8 mouse cellular contexts compared by ENCODE assay signal in genomic region chr2:112492856-112493538, GRCm38 (mm10). TPM values are rescaled to one million over a fixed set of nuclear protein-coding genes. Genes with fewer than 3 reads are reported as not detected.
DNase-seq lines count a peak whose midpoint lies in the region; ATAC-seq and TF ChIP-seq lines count a peak whose summit lies in the region.

Gene Aven (plus strand): TSS chr2:112492964.

- peaks cover 36% of the 10 kb centered on the region for H3K79me2 ChIP-seq in C2C12 (ENCODE audit: control insufficient read depth, insufficient read depth)

- under 1% methylated on average over 78 of the region's 87 CpGs for WGBS in heart, embryonic 12.5 days
- WGBS in kidney, postnatal 0 days = under 1% methylated on average over 59 of the region's 87 CpGs
- WGBS in liver, embryonic 14.5 days (ENCODE audit: insufficient replicate concordance) = under 1% methylated on average over 62 of the region's 87 CpGs
- WGBS in stomach, embryonic 15.5 days = under 1% methylated on average over 69 of the region's 87 CpGs

- H3K27me3 ChIP-seq in C2C12 (ENCODE audit: control insufficient read depth, insufficient read depth, insufficient read length) = no peaks in the 10 kb centered on the region
- H3K27me3 ChIP-seq in heart, embryonic 12.5 days (replicated peaks) = no peaks in the 10 kb centered on the region
- no peaks in the 10 kb centered on the region for H3K27me3 ChIP-seq in kidney, postnatal 0 days (ENCODE audit: insufficient read depth, low read length)
- no peaks in the 10 kb centered on the region for H3K27me3 ChIP-seq in liver, embryonic 14.5 days (ENCODE audit: control insufficient read depth, insufficient read depth, low read length)
- H3K27me3 ChIP-seq in stomach, embryonic 15.5 days (replicated peaks) = no peaks in the 10 kb centered on the region

- H3K36me3 ChIP-seq in C2C12 (ENCODE audit: control insufficient read depth, insufficient read depth) = peaks cover 8% of the 10 kb centered on the region
- no peaks in the 10 kb centered on the region for H3K36me3 ChIP-seq in heart, embryonic 12.5 days
- no peaks in the 10 kb centered on the region for H3K36me3 ChIP-seq in kidney, postnatal 0 days (ENCODE audit: insufficient read depth, low read length)
- H3K36me3 ChIP-seq in liver, embryonic 14.5 days (replicated peaks; ENCODE audit: control insufficient read depth, insufficient read depth, low read depth) = no peaks in the 10 kb centered on the region
- H3K36me3 ChIP-seq in stomach, embryonic 15.5 days = no peaks in the 10 kb centered on the region

- peak within 1 kb of the TSS; percentile 97 for H3K27ac ChIP-seq in heart, embryonic 12.5 days (ENCODE audit: poor library complexity, severe bottlenecking)
- H3K27ac ChIP-seq in kidney, postnatal 0 days = peak within 1 kb of the TSS; percentile 99
- peak within 1 kb of the TSS; percentile 54 for H3K27ac ChIP-seq in liver, embryonic 14.5 days
- peak within 1 kb of the TSS; percentile 99 for H3K27ac ChIP-seq in stomach, embryonic 15.5 days

- peak; percentile 93 for TF ChIP-seq POLR2A in brain, embryonic 14.5 days (IDR thresholded peaks at IDR 0.05; ENCODE audit: borderline replicate concordance, extremely low read depth, insufficient read depth, insufficient read length, poor library complexity, severe bottlenecking)

- H3K9me3 ChIP-seq in heart, embryonic 12.5 days (replicated peaks) = no peaks in the 10 kb centered on the region
- H3K9me3 ChIP-seq in kidney, postnatal 0 days (replicated peaks; ENCODE audit: low read length) = no peaks in the 10 kb centered on the region
- no peaks in the 10 kb centered on the region for H3K9me3 ChIP-seq in liver, embryonic 14.5 days (ENCODE audit: control insufficient read depth, low read length)
- H3K9me3 ChIP-seq in stomach, embryonic 15.5 days = no peaks in the 10 kb centered on the region

- no peak for TF ChIP-seq EP300 in liver, embryonic 14.5 days (IDR thresholded peaks at IDR 0.05; ENCODE audit: low read depth)

- peak within 1 kb of the TSS; percentile 64 for H3K4me3 ChIP-seq in C2C12 (ENCODE audit: insufficient read depth, poor library complexity, severe bottlenecking)
- peak within 1 kb of the TSS; percentile 71 for H3K4me3 ChIP-seq in heart, embryonic 12.5 days
- H3K4me3 ChIP-seq in kidney, postnatal 0 days (replicated peaks; ENCODE audit: low read depth, low read length) = peak within 1 kb of the TSS; percentile 78
- peak within 1 kb of the TSS; percentile 63 to 73 for H3K4me3 ChIP-seq in liver, embryonic 14.5 days (ENCODE audit: insufficient read depth in 1 of 2, low read depth in 2 of 2, low read length in 2 of 2)
- H3K4me3 ChIP-seq in stomach, embryonic 15.5 days (replicated peaks) = peak within 1 kb of the TSS; percentile 79

- ATAC-seq in erythroblast, adult 5-6 weeks (replicated peaks; ENCODE audit: low FRiP score, poor library complexity, severe bottlenecking) = peak; percentile 73
- ATAC-seq in heart, embryonic 12.5 days (ENCODE audit: insufficient number of reproducible peaks, low FRiP score) = peak; percentile 95
- ATAC-seq in kidney, postnatal 0 days (replicated peaks; ENCODE audit: low FRiP score, low read depth) = peak; percentile 96
- ATAC-seq in liver, embryonic 14.5 days (ENCODE audit: insufficient read depth) = peak; percentile 87
- peak; percentile 94 for ATAC-seq in stomach, embryonic 15.5 days (ENCODE audit: insufficient read depth, low FRiP score, low read depth)

- peak within 1 kb of the TSS; percentile 97 for H3K9ac ChIP-seq in heart, embryonic 12.5 days
- peak within 1 kb of the TSS; percentile 99 for H3K9ac ChIP-seq in kidney, postnatal 0 days (ENCODE audit: low read depth, low read length)
- peak within 1 kb of the TSS; percentile 80 for H3K9ac ChIP-seq in liver, embryonic 14.5 days (replicated peaks)
- peak within 1 kb of the TSS; percentile 91 for H3K9ac ChIP-seq in stomach, embryonic 15.5 days

- peak; percentile 92 for DNase-seq in brain, embryonic 14.5 days (ENCODE audit: low read depth)
- peak; percentile 93 for DNase-seq in kidney, postnatal 0 days (ENCODE audit: low spot score)
- DNase-seq in liver, embryonic 14.5 days (ENCODE audit: low read depth in 3 of 3, low spot score in 3 of 3) = peak in 2 of 3 experiments; percentile 43 to 45
- peak; percentile 87 for DNase-seq in neural tube, embryonic 10.5 days (ENCODE audit: extremely low spot score, low spot score)

- H3K79me3 ChIP-seq in C2C12 (ENCODE audit: low read depth) = peaks cover 6% of the 10 kb centered on the region

- H3K4me1 ChIP-seq in heart, embryonic 12.5 days (replicated peaks) = peaks cover 8% of the 10 kb centered on the region
- H3K4me1 ChIP-seq in kidney, postnatal 0 days (replicated peaks; ENCODE audit: insufficient read depth, low read length) = 0 out of 2 replicates have a peak, but pooled peaks cover 5% of the 10 kb centered on the region
- H3K4me1 ChIP-seq in liver, embryonic 14.5 days (replicated peaks; ENCODE audit: control insufficient read depth in 2 of 2, insufficient read depth in 2 of 2, low read length in 1 of 2) = peaks cover 8 to 14% of the 10 kb centered on the region in 2 experiments; a peak in 3 of 4 replicates
- H3K4me1 ChIP-seq in stomach, embryonic 15.5 days = no peaks in the 10 kb centered on the region

- H3K4me2 ChIP-seq in heart, embryonic 12.5 days = peak within 1 kb of the TSS; percentile 80
- H3K4me2 ChIP-seq in kidney, postnatal 0 days (ENCODE audit: low read length) = peak within 1 kb of the TSS; percentile 84
- peak within 1 kb of the TSS; percentile 85 for H3K4me2 ChIP-seq in liver, embryonic 14.5 days (ENCODE audit: low read depth)
- H3K4me2 ChIP-seq in stomach, embryonic 15.5 days = peak within 1 kb of the TSS; percentile 68

- TF ChIP-seq CTCF in C2C12 (IDR thresholded peaks at IDR 0.05; ENCODE audit: control insufficient read depth, insufficient read depth, insufficient read length) = no peak
- no peak for TF ChIP-seq CTCF in brain, embryonic 14.5 days (IDR thresholded peaks at IDR 0.05; ENCODE audit: borderline replicate concordance, extremely low read depth, insufficient read depth, insufficient read length)
- no peak for TF ChIP-seq CTCF in kidney, postnatal 0 days (IDR thresholded peaks at IDR 0.05; ENCODE audit: low read depth)
- TF ChIP-seq CTCF in liver, embryonic 14.5 days (IDR thresholded peaks at IDR 0.05; ENCODE audit: low read depth) = 0 out of 2 replicates have a peak, but pooled peaks have one; percentile 7

- H3ac ChIP-seq in C2C12 (ENCODE audit: control insufficient read depth, insufficient read length, low read depth) = peak within 1 kb of the TSS; percentile 96

TF ChIP-seq in C2C12, 6 proteins besides CTCF, POLR2A, EP300 and RAD21:
- TF ChIP-seq MAX (IDR thresholded peaks at IDR 0.05) = peak; percentile 46
- TF ChIP-seq FOSL1 (IDR thresholded peaks at IDR 0.05; ENCODE audit: insufficient read depth, low read length, poor library complexity, severe bottlenecking) = no peak
- no peak for TF ChIP-seq CEBPB (IDR thresholded peaks at IDR 0.05; ENCODE audit: low read depth)
- no peak for TF ChIP-seq MYOG (IDR thresholded peaks at IDR 0.05; ENCODE audit: control insufficient read depth, extremely low read depth, insufficient read length)
- TF ChIP-seq USF1 (IDR thresholded peaks at IDR 0.05; ENCODE audit: low read depth) = no peak
- no peak for TF ChIP-seq MYOD1 (IDR thresholded peaks at IDR 0.05; ENCODE audit: control insufficient read depth, insufficient read length, low read depth)

RNA-seq across cellular contexts. Expression of gene Aven, which starts in this region (rescaled TPM):
- 19.9 TPM for polyA plus RNA-seq in C2C12 (2012; fragmentation: generic; extraction: Trizol)
- 6.5 and 7.2 TPM in 2 replicates for polyA plus RNA-seq in brain, embryonic 14.5 days (2012; rRNA removed)
- 1.0 and 5.6 TPM in 2 replicates for total RNA-seq in erythroblast, adult 5-6 weeks (2015; ENCODE audit: low replicate concordance)
- total RNA-seq in erythroblast, adult 5-6 weeks (2017; ENCODE audit: low replicate concordance) = 4.9 and 6.3 TPM in 2 replicates
- polyA plus RNA-seq in heart, embryonic 12.5 days (2016; fragmentation: Nextera tagmentation; extraction: Ambion mirVana) = 11.7 and 12.1 TPM in 2 replicates
- polyA plus RNA-seq in kidney, postnatal 0 days (2015; fragmentation: Nextera tagmentation; extraction: Ambion mirVana) = 5.4 and 6.2 TPM in 2 replicates
- 5.2 and 8.6 TPM in 2 replicates for polyA plus RNA-seq in liver, embryonic 14.5 days (2012; rRNA removed)
- polyA plus RNA-seq in liver, embryonic 14.5 days (2014; fragmentation: Nextera tagmentation; extraction: Ambion mirVana) = 5.4 and 5.9 TPM in 2 replicates
- polyA plus RNA-seq in stomach, embryonic 15.5 days (2015; fragmentation: Nextera tagmentation; extraction: Ambion mirVana) = 8.0 and 8.1 TPM in 2 replicates

Comparison
In these comparisons a context has a peak if more than half of its experiments do, and no peak if none do; other contexts are left out.
1. Peak in every context shown above with its lines: DNase-seq, ATAC-seq, H3K4me3 ChIP-seq and H3K27ac ChIP-seq.